Mouse (Mus musculus) kidney, adult 2 months (tissue): ENCODE measurements around the gene Slc35g2.

Source experiments
- CTCF ChIP-seq: fragments of 200-500 bp; conservative IDR thresholded peaks from 2 replicates; pipeline ENCODE4 v1.5.1; 2011; ENCODE audit warnings: low read depth, mild to moderate bottlenecking, control low read depth, low read length, moderate library complexity, mixed read lengths; ENCODE audit not compliant: insufficient read depth, insufficient read length
- POLR2A ChIP-seq: fragments of 200-500 bp; IDR thresholded peaks from one replicate; pipeline ENCODE4 v1.6.1; 2011; ENCODE audit warnings: low read depth, low read length, control low read depth

- TF ChIP-seq CTCF (no peak), POLR2A (no peak)
Observed at GRCm38 (mm10) chr9:100602130-100602529, 31.2 kb upstream of the Slc35g2 start.
